Mouse (Mus musculus): ENCODE results near the gene Pld2. TPM values are rescaled to one million over a fixed set of nuclear protein-coding genes. Genes with fewer than 3 reads are reported as not detected.

The Pld2 gene
- polyA plus RNA-seq, 1 experiment from 2014 or later = 12.6 TPM

DNA sequence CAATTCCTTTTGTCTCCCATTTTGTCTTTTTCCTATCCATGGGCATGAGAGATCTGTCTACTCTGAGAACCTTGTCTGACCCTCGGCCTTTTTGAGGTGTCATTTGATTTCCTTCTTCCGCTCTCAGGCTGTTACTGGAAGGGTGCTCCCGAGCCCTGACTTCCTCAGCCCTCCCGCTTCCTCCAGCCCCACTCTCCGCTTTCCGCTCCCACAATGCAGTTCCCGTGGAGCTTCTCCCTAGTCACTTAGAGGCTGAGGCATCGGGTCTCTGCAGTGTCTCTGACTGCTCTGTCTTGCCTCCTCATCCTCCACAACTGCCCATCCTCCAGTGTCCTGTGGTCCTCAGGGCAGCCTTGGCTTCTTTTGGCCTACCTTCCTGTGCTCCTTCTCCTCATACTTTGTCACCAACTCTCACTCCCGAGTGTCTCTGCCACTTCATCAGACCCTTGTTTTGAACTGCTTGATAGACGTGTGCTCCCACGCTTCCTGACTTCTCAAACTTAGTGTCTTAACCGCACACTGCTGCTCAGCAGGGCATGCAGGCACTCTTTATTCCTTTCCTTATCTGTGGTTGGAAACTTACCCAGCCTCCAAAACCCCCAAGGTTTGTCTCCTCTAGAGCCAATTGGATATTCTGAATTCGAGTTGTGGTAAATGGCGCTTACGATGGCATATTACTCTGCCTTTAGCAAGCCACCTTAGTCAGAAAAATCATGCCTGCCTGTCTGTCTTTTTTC lies 54.6 kb downstream of the Pld2 start:
- Histone ChIP-seq H3K27me3 (replicated peaks) (no peaks in the 10 kb centered on the region), H3K4me2 (no peak overlapping the region), H3K36me3 (peaks cover 25% of the 10 kb centered on the region), H3K4me1 (replicated peaks) (peaks cover 14% of the 10 kb centered on the region), H3K27ac (ENCODE audit: poor library complexity, severe bottlenecking) (no peak overlapping the region), H3K9ac (no peak overlapping the region), H3K4me3 (no peak overlapping the region), H3K9me3 (replicated peaks) (no peaks in the 10 kb centered on the region)
- 71% methylated on average over 15 of the region's 15 CpGs for WGBS
- ATAC-seq (ENCODE audit: insufficient number of reproducible peaks, low FRiP score) = no peak

DNA sequence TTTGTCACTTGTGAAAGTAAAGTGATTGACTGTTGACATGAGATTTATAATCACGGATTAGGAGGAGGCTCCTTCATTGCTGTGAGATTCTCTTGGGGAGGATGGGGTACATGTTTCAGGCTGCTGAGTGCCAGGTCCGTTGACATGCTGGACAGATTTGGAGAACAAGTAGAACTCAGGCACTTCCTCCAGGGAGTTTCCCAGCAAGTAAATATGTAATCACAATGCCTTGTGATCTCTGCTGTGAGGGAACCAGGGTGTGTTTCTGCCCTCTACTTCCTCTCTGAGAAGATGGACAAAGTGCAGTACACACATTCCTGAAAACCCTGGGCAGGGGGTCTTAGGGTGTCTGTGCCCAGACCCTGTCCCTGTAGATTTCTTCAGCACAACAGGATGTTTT lies 55.8 kb downstream of the Pld2 start:
- no peak overlapping the region for H3K27ac ChIP-seq (ENCODE audit: poor library complexity, severe bottlenecking)
- H3K4me2 ChIP-seq = no peak overlapping the region
- no peaks in the 10 kb centered on the region for H3K27me3 ChIP-seq (replicated peaks)
- ATAC-seq (ENCODE audit: insufficient number of reproducible peaks, low FRiP score) = no peak
- peaks cover 14% of the 10 kb centered on the region for H3K4me1 ChIP-seq (replicated peaks)
- WGBS = 54% methylated on average over 2 of the region's 2 CpGs
- H3K9me3 ChIP-seq (replicated peaks) = no peaks in the 10 kb centered on the region
- H3K36me3 ChIP-seq = peaks cover 32% of the 10 kb centered on the region
- no peak overlapping the region for H3K4me3 ChIP-seq
- H3K9ac ChIP-seq = no peak overlapping the region

DNA sequence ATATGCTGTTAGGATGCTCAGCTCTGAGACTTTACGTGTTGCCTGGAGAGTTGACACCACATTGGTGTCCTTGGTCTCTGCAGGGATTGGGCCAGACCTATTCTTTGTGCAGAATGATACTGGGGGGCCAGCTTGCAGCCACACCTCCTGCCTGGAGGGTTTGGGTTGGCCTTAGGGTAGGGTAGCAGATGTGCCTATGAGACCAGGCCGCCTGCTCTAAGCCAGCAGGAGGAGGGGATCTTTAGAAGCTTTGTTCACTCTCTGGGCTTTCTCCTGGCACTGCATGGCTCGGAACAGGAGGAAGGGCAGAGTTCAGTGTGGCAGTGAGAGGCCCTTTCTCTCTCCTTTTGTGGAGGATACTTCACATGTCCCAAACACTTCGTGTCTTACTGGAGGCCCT lies 56.2 kb downstream of the Pld2 start:
- no peak for ATAC-seq (ENCODE audit: insufficient number of reproducible peaks, low FRiP score)
- Histone ChIP-seq H3K4me1 (replicated peaks) (peaks cover 14% of the 10 kb centered on the region), H3K9ac (no peak overlapping the region), H3K27ac (ENCODE audit: poor library complexity, severe bottlenecking) (no peak overlapping the region), H3K36me3 (peaks cover 32% of the 10 kb centered on the region), H3K4me2 (no peak overlapping the region), H3K4me3 (no peak overlapping the region), H3K9me3 (replicated peaks) (no peaks in the 10 kb centered on the region), H3K27me3 (replicated peaks) (no peaks in the 10 kb centered on the region)
- 77% methylated on average over 4 of the region's 4 CpGs for WGBS

DNA sequence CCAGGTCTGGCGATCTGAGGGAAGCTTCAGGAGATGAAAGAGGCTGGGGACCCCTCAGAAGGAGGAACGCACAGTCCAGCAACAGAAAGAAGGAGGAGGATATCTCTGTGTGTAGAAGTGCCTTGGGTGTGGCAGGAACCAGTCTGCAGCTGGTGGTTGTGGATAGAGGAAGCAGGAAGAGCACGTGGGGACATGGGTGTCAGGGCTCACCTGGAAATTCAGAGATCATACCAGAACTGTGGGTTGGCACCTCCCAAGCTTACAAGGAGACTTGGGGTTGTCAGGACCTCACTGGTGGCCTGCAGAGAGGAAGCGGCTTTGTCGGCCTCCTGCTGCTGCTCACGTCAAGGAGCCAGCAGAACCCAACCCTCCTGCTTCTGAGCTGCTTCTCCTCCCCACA lies 57.4 kb downstream of the Pld2 start:
- Histone ChIP-seq H3K4me3 (no peak overlapping the region), H3K9ac (no peak overlapping the region), H3K27me3 (replicated peaks) (no peaks in the 10 kb centered on the region), H3K4me1 (replicated peaks) (peaks cover 14% of the 10 kb centered on the region), H3K4me2 (no peak overlapping the region), H3K27ac (ENCODE audit: poor library complexity, severe bottlenecking) (no peak overlapping the region), H3K9me3 (replicated peaks) (no peaks in the 10 kb centered on the region), H3K36me3 (peaks cover 43% of the 10 kb centered on the region)
- ATAC-seq (ENCODE audit: insufficient number of reproducible peaks, low FRiP score) = no peak
- 70% methylated on average over 6 of the region's 6 CpGs for WGBS

DNA sequence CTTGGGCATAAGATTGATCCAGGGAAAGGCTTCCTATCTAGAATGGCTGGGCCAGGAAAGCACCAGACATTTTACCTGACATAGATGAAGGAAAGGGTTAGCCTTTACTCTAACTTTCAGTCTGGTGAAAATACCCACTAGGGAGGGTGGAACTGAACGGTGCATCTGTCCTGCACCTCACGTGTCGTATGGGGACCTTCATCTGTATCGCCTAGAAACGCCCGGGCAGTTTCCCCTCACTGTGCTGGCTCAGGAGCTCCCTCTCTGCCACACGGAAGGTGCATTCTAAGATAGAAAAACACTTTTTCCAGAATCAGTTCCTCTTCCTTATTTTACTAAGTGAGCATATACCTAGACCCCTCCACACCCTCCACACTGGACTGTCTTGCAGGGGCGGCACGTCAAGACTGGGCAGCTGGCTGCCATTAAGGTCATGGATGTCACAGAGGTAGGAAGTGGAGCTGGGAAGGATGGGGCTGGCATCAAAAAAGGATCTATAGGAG lies 58.6 kb downstream of the Pld2 start:
- Histone ChIP-seq H3K27ac (ENCODE audit: poor library complexity, severe bottlenecking) (no peak overlapping the region), H3K27me3 (replicated peaks) (no peaks in the 10 kb centered on the region), H3K36me3 (peaks cover 54% of the 10 kb centered on the region), H3K4me2 (no peak overlapping the region), H3K4me1 (replicated peaks) (peaks cover 14% of the 10 kb centered on the region), H3K4me3 (no peak overlapping the region), H3K9ac (no peak overlapping the region), H3K9me3 (replicated peaks) (no peaks in the 10 kb centered on the region)
- 89% methylated on average over 9 of the region's 9 CpGs for WGBS
- ATAC-seq (ENCODE audit: insufficient number of reproducible peaks, low FRiP score) = no peak

DNA sequence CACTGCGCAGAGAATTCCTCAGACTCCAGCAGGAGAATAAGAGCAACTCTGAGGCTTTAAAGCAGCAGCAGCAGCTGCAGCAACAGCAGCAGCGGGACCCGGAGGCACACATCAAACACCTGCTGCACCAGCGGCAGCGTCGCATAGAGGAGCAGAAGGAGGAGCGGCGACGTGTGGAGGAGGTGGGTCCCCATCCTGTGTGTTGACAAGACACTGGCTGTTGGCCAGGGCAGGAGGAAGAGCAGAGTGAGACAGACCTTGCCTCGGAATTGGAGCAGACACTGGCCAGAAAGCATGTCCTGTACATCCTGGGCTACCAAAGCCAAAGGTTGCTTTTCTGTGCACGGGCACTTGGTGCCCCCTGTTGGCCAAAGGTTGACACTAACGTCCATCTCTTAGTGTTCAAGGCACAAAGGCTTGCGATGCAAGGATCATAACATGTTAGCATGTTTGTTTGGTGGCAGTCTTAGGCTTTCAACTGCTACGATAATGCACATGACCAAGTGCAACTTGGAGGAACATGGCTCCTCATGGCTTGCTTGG lies 65.2 kb downstream of the Pld2 start:
- Histone ChIP-seq H3K9ac (no peak overlapping the region), H3K9me3 (replicated peaks) (no peaks in the 10 kb centered on the region), H3K36me3 (peaks cover 88% of the 10 kb centered on the region), H3K4me1 (replicated peaks) (no peaks in the 10 kb centered on the region), H3K4me3 (no peak overlapping the region), H3K4me2 (no peak overlapping the region), H3K27me3 (replicated peaks) (no peaks in the 10 kb centered on the region), H3K27ac (ENCODE audit: poor library complexity, severe bottlenecking) (no peak overlapping the region)
- 50% methylated on average over 14 of the region's 14 CpGs for WGBS
- no peak for ATAC-seq (ENCODE audit: insufficient number of reproducible peaks, low FRiP score)

DNA sequence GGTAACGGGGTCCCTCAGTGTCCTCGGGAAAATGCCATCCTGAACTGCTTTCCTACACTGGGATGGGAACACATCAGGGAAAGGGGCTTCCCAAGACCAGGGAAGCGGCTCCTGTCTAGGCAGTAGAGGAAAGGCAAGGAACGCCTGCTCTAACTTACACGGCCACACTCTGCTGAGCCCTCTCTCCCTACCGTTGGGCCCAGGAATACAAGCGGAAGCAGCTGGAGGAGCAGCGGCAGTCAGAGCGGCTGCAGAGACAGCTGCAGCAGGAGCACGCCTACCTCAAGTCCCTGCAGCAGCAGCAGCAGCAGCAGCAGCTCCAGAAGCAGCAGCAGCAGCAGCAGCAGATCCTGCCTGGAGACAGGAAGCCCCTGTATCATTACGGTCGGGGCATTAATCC lies 66.9 kb downstream of the Pld2 start:
- H3K27ac ChIP-seq (ENCODE audit: poor library complexity, severe bottlenecking) = no peak overlapping the region
- peaks cover 99% of the 10 kb centered on the region for H3K36me3 ChIP-seq
- no peak overlapping the region for H3K4me2 ChIP-seq
- no peak overlapping the region for H3K9ac ChIP-seq
- 72% methylated on average over 12 of the region's 12 CpGs for WGBS
- no peak overlapping the region for H3K4me3 ChIP-seq
- ATAC-seq (ENCODE audit: insufficient number of reproducible peaks, low FRiP score) = no peak
- no peaks in the 10 kb centered on the region for H3K4me1 ChIP-seq (replicated peaks)
- H3K27me3 ChIP-seq (replicated peaks) = no peaks in the 10 kb centered on the region
- no peaks in the 10 kb centered on the region for H3K9me3 ChIP-seq (replicated peaks)

DNA sequence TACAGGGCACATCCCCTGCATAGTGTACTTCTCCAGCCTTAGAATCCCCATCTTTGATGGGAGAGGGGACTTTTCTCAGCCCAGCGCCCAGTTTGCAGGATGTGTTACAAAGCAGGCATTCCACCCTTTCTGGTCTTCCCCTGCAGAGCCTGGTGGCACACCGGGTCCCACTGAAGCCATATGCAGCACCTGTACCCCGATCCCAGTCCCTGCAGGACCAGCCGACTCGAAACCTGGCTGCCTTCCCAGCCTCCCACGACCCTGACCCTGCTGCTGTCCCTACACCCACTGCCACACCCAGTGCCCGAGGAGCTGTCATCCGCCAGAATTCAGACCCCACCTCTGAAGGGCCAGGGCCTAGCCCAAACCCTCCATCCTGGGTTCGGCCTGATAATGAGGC lies 67.7 kb downstream of the Pld2 start:
- Histone ChIP-seq H3K9ac (no peak overlapping the region), H3K4me1 (replicated peaks) (no peaks in the 10 kb centered on the region), H3K36me3 (peaks cover 98% of the 10 kb centered on the region), H3K4me3 (no peak overlapping the region), H3K4me2 (no peak overlapping the region), H3K9me3 (replicated peaks) (no peaks in the 10 kb centered on the region), H3K27me3 (replicated peaks) (no peaks in the 10 kb centered on the region), H3K27ac (ENCODE audit: poor library complexity, severe bottlenecking) (no peak overlapping the region)
- ATAC-seq (ENCODE audit: insufficient number of reproducible peaks, low FRiP score) = no peak
- 87% methylated on average over 9 of the region's 9 CpGs for WGBS

Other genes starting within 250 kb of the Pld2 start
- not detected in 2 replicates for gene Alox12e, start 217.4 kb upstream of the Pld2 start, polyA plus RNA-seq (2016; fragmentation: Nextera tagmentation; extraction: Ambion mirVana)
- 0.06 TPM in 1 of 2 replicates, not detected in the other for gene Alox15, start 188.0 kb upstream of the Pld2 start, polyA plus RNA-seq (2016; fragmentation: Nextera tagmentation; extraction: Ambion mirVana)
- gene Pelp1, start 130.0 kb upstream of the Pld2 start, polyA plus RNA-seq (2016; fragmentation: Nextera tagmentation; extraction: Ambion mirVana) = 28.4 and 29.3 TPM in 2 replicates
- 13.5 TPM in 2 replicates for gene Arrb2, start 107.4 kb upstream of the Pld2 start, polyA plus RNA-seq (2016; fragmentation: Nextera tagmentation; extraction: Ambion mirVana)
- gene Med11, start 88.1 kb upstream of the Pld2 start, polyA plus RNA-seq (2016; fragmentation: Nextera tagmentation; extraction: Ambion mirVana) = 22.6 and 24.0 TPM in 2 replicates
- gene Zmynd15, start 80.6 kb upstream of the Pld2 start, polyA plus RNA-seq (2016; fragmentation: Nextera tagmentation; extraction: Ambion mirVana) = 1.9 and 2.9 TPM in 2 replicates
- 6.1 and 8.6 TPM in 2 replicates for gene Cxcl16, start 80.1 kb upstream of the Pld2 start, polyA plus RNA-seq (2016; fragmentation: Nextera tagmentation; extraction: Ambion mirVana)
- 9.7 and 11.3 TPM in 2 replicates for gene Tm4sf5, start 34.8 kb upstream of the Pld2 start, polyA plus RNA-seq (2016; fragmentation: Nextera tagmentation; extraction: Ambion mirVana)
- 0.30 and 0.54 TPM in 2 replicates for gene Vmo1, start 25.4 kb upstream of the Pld2 start, polyA plus RNA-seq (2016; fragmentation: Nextera tagmentation; extraction: Ambion mirVana)
- gene Gltpd2, start 20.9 kb upstream of the Pld2 start, polyA plus RNA-seq (2016; fragmentation: Nextera tagmentation; extraction: Ambion mirVana) = 0.23 and 0.65 TPM in 2 replicates
- gene Psmb6, start 14.7 kb upstream of the Pld2 start, polyA plus RNA-seq (2016; fragmentation: Nextera tagmentation; extraction: Ambion mirVana) = 575 and 577 TPM in 2 replicates
- gene Gm40193, start 7.1 kb upstream of the Pld2 start, polyA plus RNA-seq (2016; fragmentation: Nextera tagmentation; extraction: Ambion mirVana) = not detected in 2 replicates
- 13.7 and 14.8 TPM in 2 replicates for gene Mink1, start 22.8 kb downstream of the Pld2 start, polyA plus RNA-seq (2016; fragmentation: Nextera tagmentation; extraction: Ambion mirVana)
- gene 4930544D05Rik, start 75.8 kb downstream of the Pld2 start, polyA plus RNA-seq (2016; fragmentation: Nextera tagmentation; extraction: Ambion mirVana) = not detected in 2 replicates
- 0.37 TPM in 1 of 2 replicates, not detected in the other for gene Chrne, start 79.2 kb downstream of the Pld2 start, polyA plus RNA-seq (2016; fragmentation: Nextera tagmentation; extraction: Ambion mirVana)
- 1.4 and 2.2 TPM in 2 replicates for gene Gp1ba, start 99.1 kb downstream of the Pld2 start, polyA plus RNA-seq (2016; fragmentation: Nextera tagmentation; extraction: Ambion mirVana)
- 67.4 and 70.1 TPM in 2 replicates for gene Rnf167, start 107.2 kb downstream of the Pld2 start, polyA plus RNA-seq (2016; fragmentation: Nextera tagmentation; extraction: Ambion mirVana)
- gene Slc25a11, start 107.4 kb downstream of the Pld2 start, polyA plus RNA-seq (2016; fragmentation: Nextera tagmentation; extraction: Ambion mirVana) = 227 and 229 TPM in 2 replicates
- gene Pfn1, start 114.6 kb downstream of the Pld2 start, polyA plus RNA-seq (2016; fragmentation: Nextera tagmentation; extraction: Ambion mirVana) = 1,661 and 1,678 TPM in 2 replicates
- gene Eno3, start 117.1 kb downstream of the Pld2 start, polyA plus RNA-seq (2016; fragmentation: Nextera tagmentation; extraction: Ambion mirVana) = 238 and 239 TPM in 2 replicates
- gene Spag7, start 129.4 kb downstream of the Pld2 start, polyA plus RNA-seq (2016; fragmentation: Nextera tagmentation; extraction: Ambion mirVana) = 164 and 170 TPM in 2 replicates
- gene Camta2, start 148.0 kb downstream of the Pld2 start, polyA plus RNA-seq (2016; fragmentation: Nextera tagmentation; extraction: Ambion mirVana) = 10.9 and 16.5 TPM in 2 replicates
- 1.7 and 1.8 TPM in 2 replicates for gene Inca1, start 160.1 kb downstream of the Pld2 start, polyA plus RNA-seq (2016; fragmentation: Nextera tagmentation; extraction: Ambion mirVana)
- 3.9 and 4.5 TPM in 2 replicates for gene Kif1c, start 160.5 kb downstream of the Pld2 start, polyA plus RNA-seq (2016; fragmentation: Nextera tagmentation; extraction: Ambion mirVana)
- 7.3 and 8.3 TPM in 2 replicates for gene Zfp3, start 224.1 kb downstream of the Pld2 start, polyA plus RNA-seq (2016; fragmentation: Nextera tagmentation; extraction: Ambion mirVana)

Data from heart, embryonic 12.5 days (tissue).